Mouse (Mus musculus): ENCODE data around the gene Abhd2.
A peak's percentile ranks its signal among the peaks of the same experiment; 100 is the strongest.

The Abhd2 gene

DNA sequence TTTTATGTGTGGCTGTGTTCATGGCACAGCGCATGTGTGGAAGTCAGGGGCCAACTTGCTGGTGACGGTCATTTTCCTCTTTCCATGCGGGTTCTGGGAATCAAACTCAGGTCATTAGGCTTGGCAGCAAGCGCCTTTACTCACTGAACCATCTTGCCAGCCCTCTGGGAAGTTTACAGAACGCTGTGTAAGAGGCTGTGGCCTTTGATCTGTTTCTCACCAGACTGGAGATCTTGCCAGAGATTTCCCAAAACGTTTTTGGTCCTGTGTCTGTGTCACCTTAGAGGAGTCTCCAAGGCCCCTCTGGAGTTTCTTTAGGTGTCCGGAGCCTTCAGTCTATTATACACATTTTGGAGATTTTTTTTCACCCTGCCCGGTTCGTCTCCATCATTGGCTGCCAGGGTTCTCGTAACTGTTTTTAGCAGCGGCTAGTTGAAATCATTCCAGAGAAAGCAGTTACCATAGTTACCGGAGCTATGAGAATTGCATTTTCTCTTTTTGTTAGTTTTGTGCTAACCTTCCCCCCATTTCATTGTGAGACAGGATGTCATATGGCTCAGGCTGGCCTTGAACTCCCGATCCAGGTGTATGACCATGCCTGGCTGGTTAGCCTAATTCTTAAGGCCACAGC is 22.3 kb downstream of the Abhd2 start:
- DNase-seq, result no peak

GRCm38 (mm10) chr7:79298681-79299080 is 25.7 kb downstream of the Abhd2 start:
- DNase-seq, result no peak

DNA sequence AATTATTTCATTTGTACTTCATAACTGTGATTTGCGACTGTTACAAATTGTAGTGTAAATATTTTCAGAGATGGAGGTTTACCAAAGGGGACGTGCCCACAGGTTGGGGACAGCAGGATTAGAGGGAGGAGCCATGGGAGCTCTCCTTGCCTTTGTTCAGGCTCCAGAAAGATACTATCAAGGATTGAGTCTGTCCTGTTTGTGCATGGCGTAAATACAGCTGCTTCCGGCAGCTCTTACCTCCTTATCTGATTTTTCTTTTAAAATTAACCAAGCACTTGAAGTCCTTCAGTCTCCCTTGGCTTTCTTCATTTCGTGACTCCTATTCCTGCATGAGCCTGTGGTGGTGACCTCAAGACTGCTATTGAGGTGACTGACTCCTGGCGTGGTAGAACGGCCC is 26.5 kb downstream of the Abhd2 start:
- DNase-seq, result no peak

- peak; percentile 39 for DNase-seq
Measured at GRCm38 (mm10) chr7:79300432-79301151, 27.6 kb downstream of the Abhd2 start.

- no peak for DNase-seq
Measured at GRCm38 (mm10) chr7:79302145-79302544, 29.1 kb downstream of the Abhd2 start.

DNA sequence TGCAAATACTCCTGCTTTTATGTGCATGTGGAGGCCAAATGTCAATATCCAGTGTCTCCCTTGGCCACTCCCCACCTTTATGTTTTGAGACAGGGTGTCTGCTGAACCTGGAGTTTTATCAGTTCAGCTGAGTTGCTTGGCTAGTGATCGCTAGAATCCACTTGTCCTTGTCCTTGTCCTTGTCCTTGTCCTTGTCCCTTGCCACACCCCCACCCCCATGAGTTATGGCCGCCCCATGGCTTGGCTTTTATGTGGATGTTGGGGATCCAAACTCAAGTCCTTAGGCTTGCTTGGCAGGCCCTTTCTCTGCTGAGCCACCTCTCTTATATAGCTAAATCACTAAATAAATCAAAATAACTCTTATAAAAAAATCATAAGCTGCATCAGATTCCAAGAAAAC is 29.6 kb downstream of the Abhd2 start:
- no peak for DNase-seq

- no peak for DNase-seq
Measured at GRCm38 (mm10) chr7:79303183-79303761, 30.3 kb downstream of the Abhd2 start.

DNA sequence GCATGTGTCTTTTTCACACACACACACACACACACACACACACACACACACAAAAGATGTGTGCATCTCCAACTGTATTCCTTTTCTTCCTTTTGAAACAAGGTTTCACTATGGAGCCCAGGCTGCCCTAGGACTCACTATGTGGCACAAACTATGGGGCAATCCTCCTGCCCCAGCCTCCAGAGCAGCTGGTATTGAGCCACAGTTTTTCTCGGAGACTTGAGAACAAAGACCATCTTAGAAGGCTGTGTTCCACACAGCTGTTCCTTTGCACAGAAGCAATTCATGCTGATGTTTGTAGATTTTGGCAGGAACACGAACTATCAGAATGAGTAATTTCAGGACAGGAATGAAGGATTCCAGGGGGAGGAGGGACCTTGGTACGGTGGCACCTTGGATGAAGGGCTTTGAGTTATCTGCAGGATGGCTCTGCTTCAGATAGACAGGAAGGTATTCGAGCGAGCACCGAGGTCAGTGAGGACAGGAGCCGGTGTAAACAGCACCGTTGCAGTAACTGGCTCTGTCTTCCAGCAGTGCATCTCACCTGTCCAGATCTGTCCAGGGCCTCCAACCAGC is 35.5 kb downstream of the Abhd2 start:
- DNase-seq, result no peak

DNA sequence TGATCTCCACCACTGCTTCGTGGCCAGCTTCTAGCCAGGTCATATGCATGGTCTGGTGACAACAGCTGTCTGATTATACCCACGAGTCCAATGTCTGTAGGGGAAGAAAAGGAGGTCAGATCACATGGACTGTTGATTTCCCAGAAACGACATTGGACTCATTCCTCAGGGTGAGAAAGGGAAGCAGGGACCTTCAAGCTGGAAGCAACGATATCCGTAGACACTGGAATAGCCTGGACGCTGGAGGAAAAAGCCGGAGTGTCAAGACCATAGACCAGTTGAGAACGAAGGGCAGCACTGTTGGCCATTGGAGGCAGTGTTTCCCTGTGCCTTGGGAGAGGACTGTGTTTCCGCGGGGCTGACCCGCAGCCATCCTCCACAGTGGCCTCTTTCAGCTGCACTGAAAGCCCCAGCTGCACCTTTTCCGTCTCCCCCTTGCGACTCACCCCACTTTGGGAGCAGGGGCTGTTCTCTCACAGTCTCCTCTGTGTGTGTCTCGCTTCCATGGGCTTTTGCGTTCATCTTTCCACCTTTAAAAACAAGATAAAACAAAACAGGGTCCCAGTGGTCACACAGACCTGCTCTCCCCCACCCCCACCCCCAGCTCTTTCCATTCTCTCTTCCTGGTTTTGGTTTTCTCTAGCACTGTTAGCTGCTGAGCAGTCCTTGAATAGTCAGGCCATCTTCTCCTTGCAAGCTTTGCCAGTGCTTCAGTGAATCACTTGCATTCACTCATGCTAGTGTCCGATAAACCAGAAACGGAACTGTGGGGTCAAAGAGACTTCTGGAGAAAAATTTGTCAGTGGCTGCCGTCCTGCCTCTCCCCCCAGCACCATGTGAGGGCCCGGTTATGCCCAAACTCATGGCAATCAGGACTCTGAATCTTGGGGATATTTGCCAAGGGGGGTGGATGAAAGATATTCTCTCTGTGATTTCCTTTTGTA is 36.5 kb downstream of the Abhd2 start:
- no peak for DNase-seq

- no peak for DNase-seq
Measured at GRCm38 (mm10) chr7:79310191-79310555, 37.2 kb downstream of the Abhd2 start.

DNA sequence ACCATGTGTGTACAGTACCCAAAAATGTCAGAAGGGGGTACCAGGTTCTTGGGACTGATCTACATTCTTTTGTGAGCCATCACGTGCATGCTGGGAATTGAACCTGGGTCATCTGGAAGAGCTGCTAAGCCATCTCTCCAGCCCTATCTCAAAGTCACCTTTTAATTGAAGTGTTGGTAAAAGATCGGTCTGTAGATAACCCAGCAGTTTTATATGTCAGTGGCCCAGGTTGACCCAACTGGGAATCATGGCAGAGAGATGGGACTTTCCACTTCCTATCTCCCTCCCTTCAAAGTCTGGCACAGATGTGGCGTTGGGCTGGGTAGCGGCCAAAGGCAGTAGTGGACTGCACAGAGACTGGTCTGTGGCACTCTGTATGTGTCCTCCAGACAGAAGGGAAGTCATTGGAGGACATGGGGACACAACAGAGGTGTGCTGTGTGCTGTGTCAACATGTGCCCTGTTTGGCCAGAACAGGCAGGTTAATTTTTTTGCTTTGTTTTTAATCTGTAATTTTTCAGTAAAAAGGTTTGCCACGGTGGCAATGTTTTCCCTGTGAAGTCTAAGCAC is 38.5 kb downstream of the Abhd2 start:
- DNase-seq, result no peak

- DNase-seq, result no peak
Measured at GRCm38 (mm10) chr7:79312246-79312645, 39.2 kb downstream of the Abhd2 start.

GRCm38 (mm10) chr7:79313519-79314059 is 40.6 kb downstream of the Abhd2 start:
- peak; percentile 38 for DNase-seq

DNA sequence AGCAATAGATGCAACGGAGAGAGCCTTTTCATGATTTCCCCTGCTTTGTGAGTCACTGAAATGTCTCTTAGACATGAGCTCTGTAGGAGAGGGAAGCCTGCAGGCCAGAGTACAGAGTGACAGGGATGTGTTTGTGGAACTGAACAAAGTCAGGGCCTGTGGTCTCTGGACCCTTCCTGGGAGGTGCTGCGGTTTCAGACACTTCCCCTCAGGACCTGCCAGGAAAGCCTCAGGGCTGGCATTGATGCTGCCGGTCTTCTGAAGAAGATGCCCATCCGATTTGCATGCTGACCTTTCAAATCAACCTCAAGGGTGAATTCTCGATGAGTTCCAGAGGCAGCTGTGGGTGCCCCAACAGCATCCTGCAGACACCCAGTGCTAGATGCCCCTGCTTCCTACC is 41.5 kb downstream of the Abhd2 start:
- DNase-seq, result no peak

DNA sequence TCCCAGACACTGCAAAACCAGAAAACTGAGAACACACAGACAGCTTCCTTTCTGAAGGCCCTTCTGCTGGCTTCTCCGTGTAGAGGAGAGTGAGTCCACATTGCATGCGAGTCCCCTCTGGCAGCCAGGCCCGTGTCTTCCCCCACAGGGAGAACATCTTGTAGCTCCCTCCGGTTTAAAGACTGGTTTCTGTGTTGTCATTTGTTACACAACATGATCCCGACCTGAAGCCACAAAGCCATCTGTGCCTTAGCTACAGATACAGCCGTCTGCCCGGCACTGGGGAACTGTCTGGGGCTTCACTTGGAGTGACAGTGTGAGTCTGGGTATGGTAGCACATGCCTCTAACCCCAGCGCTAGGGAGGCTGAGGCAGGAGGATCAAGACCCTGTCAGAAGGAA is 42.1 kb downstream of the Abhd2 start:
- DNase-seq, result no peak

DNA sequence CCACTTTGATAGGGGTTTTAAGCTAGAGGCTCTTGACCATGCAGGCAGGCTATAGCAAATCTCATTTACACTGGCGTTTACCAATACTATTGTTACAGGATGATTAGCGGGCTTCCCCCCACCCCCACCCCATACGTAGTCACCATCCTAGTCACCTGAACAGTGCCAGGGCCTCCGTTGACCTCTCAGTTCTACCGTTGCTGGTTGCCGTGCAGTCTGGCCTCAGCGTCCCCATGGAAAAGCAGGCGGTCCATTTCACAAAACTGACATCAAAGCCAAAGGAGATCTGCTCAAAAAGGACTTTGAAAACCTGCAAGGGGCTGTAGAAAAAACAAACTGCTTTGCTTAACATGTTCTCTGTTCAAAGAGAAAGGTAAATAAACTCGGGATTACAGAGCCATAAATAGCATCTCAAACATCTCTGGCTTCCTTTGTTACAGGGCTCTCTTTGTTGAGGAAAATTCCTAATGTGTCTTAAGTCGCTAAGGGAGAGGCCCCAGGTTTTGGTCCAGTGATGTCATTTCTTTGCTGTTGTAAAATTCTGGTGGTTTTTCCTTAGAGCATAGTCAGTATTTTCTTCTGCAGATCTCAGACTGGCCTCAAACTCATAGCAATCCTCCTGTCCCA is 43.2 kb downstream of the Abhd2 start:
- DNase-seq, result no peak

GRCm38 (mm10) chr7:79317576-79317975 is 44.6 kb downstream of the Abhd2 start:
- no peak for DNase-seq

DNA sequence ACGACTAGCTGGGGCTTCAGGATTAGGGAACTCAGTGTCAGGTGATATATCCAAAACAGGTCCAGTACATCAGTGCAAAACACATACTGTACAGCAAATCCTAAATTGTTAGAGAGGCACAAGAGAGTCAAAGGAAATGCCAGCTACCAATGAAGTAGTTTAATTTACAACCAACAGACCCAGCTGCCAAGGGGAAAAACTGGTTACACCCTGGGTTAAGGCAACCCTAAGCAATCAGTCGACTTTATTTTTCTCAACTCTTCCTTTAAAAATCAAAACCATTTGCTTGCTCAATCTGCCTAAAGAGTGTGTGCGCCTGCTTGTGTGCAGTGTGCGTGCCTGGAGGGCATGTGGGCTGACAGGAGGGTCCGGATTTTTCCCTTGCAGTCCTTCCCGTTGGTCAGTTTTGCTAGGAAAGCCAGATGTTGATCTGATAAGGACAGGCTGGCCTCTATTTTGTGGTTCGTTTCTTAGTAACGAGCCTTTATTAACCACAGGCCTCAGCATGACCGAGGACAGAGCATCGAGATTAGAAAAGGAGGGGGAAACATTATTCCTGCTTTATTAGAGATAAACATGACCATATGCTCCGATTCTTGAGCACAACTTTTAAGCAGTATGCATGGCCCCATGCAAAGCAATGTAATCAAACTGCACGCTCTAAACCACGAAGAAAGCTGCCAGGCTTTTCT is 45.3 kb downstream of the Abhd2 start:
- no peak for DNase-seq

GRCm38 (mm10) chr7:79323855-79324254 is 50.9 kb downstream of the Abhd2 start:
- DNase-seq, result no peak

- DNase-seq, result no peak
Measured at GRCm38 (mm10) chr7:79328769-79329168, 55.8 kb downstream of the Abhd2 start.

DNA sequence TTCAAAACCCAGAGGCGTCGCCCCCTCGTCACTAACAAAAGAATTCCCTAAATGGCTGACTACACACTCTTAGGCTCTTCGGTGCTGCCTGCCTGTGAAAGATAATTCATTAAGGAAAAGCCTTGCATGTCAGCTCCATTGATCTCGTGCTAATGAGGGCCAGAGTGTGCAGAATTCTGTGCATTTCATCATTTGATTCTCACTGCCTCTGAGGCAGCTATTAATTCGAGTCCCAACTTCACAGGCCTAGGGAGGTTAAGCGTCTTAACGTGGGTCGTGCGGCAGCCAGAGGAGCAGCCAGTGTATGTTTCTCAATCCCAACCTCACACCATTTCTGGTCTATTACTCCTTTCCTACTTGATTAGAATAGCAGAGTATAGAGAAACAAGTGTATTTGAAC is 58.2 kb downstream of the Abhd2 start:
- DNase-seq, result no peak
